Mouse (Mus musculus) bone marrow, adult 2 months (tissue): Measurements from ENCODE around the gene Cldn6.

Experiments
- CTCF ChIP-seq: fragments of 200-500 bp; IDR thresholded peaks from 2 replicates; pipeline ENCODE4 v1.5.1; 2011; ENCODE audit warnings: low read length, control low read depth; ENCODE audit not compliant: control insufficient read depth, insufficient read depth
- POLR2A ChIP-seq: fragments of 200-500 bp; IDR thresholded peaks from 2 replicates; pipeline ENCODE4 v1.6.1; 2011; ENCODE audit warnings: low read depth, mild to moderate bottlenecking, control low read depth, low read length, borderline replicate concordance; ENCODE audit not compliant: control insufficient read depth

DNA sequence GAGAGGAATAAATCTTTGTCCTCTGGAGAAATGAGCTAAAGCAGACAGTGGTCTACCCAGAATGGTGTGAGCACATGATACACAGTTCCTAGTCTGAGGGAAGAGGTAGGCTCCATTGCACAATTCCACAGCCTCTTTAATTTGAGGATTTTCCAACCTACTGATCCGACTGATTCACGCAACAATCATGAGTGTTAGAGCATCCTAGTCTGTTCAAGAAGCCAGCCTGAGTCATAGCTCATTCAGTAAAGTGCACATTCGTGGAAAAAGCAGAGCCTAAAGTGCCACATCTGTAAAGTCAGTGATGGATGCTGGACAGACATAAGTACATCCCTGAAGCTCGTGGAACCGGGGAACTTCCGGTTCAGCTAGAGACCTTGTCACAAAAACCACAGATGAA is 27.7 kb upstream of the Cldn6 start:
- TF ChIP-seq CTCF (no peak), POLR2A (no peak)
